Mouse (Mus musculus) heart, postnatal 0 days (tissue): ENCODE data around the gene B230217C12Rik. TPM values are rescaled to one million over a fixed set of nuclear protein-coding genes. Genes with fewer than 3 reads are reported as not detected.

Experiments
- ATAC-seq: fragments of 200-750 bp; cut with Nextera tagmentation; 2 replicates; pipeline ENCODE4 v1.8.0; 2017; ENCODE audit warnings: low read depth, moderate number of reproducible peaks, moderate library complexity; ENCODE audit not compliant: insufficient read depth
- DNase-seq: peaks from one replicate; pipeline ENCODE4 v3.0.0-alpha.2; 2016; ENCODE audit warnings: low spot score
- H3K27ac ChIP-seq: fragments of 300-500 bp; sonication (generic); 2 replicates; pipeline ENCODE4 v1.5.1; 2014; ENCODE audit warnings: low read depth, mild to moderate bottlenecking
- H3K27me3 ChIP-seq: fragments of 300-500 bp; sonication (generic); 2 replicates; pipeline ENCODE4 v1.6.1; 2014; ENCODE audit warnings: low read length, mixed read lengths; ENCODE audit not compliant: control insufficient read depth, insufficient read depth
- H3K36me3 ChIP-seq: fragments of 300-500 bp; sonication (generic); replicated peaks from 2 replicates; pipeline ENCODE4 v1.6.1; 2014; ENCODE audit warnings: low read length, mixed read lengths; ENCODE audit not compliant: control insufficient read depth, insufficient read depth
- H3K4me1 ChIP-seq: fragments of 300-500 bp; sonication (generic); 2 replicates; pipeline ENCODE4 v1.6.1; 2014; ENCODE audit warnings: antibody characterized with exemption; ENCODE audit not compliant: control insufficient read depth, insufficient read depth
- H3K4me2 ChIP-seq: fragments of 300-500 bp; sonication (generic); 2 replicates; pipeline ENCODE4 v1.6.1; 2014; ENCODE audit warnings: low read depth, mild to moderate bottlenecking, low read length, moderate library complexity
- H3K4me3 ChIP-seq: fragments of 300-500 bp; sonication (generic); 2 replicates; pipeline ENCODE4 v1.5.1; 2014; ENCODE audit warnings: low read depth, low read length
- H3K9ac ChIP-seq: fragments of 300-500 bp; sonication (generic); replicated peaks from 2 replicates; pipeline ENCODE4 v1.6.1; 2014; ENCODE audit warnings: low read depth, low read length, mixed read lengths
- H3K9me3 ChIP-seq: fragments of 300-500 bp; sonication (generic); replicated peaks from 2 replicates; pipeline ENCODE4 v1.6.1; 2016; ENCODE audit warnings: low read length; ENCODE audit not compliant: control insufficient read depth
- CTCF ChIP-seq: IDR thresholded peaks from 2 replicates; pipeline ENCODE4 v1.5.1; 2016; ENCODE audit warnings: antibody characterized with exemption, control low read depth, low read depth
- EP300 ChIP-seq: IDR thresholded peaks from 2 replicates; pipeline ENCODE4 v1.6.1; 2016; ENCODE audit warnings: antibody characterized with exemption, low read depth
- whole genome bisulfite sequencing: fragments of 180-500 bp; shearing (Covaris S2); extraction: QIAGEN DNeasy Blood & Tissue Kit; methylation state at CpG from one replicate; pipeline ENCODE4 v1.1.7; 2014; 5-methylcytosine and 5-hydroxymethylcytosine counted together
- polyA plus RNA-seq: library from polyadenylated mRNA; unstranded; fragments of >200 nt; fragmentation: Nextera tagmentation; extraction: Ambion mirVana; gene quantifications from 2 replicates; pipeline ENCODE4 v1.2.1, GENCODE M21; 2015
- total RNA-seq: library from RNA; depleted of rRNA; stranded (reverse); fragments of >200 nt; gene quantifications from 2 replicates; pipeline ENCODE4 v1.2.3, GENCODE M21; 2014; ENCODE audit warnings: low replicate concordance

Gene B230217C12Rik
- total and polyA plus RNA-seq, 2 experiments from 2014 or later: 0.97 to 1.4 TPM

GRCm38 (mm10) chr11:97827654-97828053 is 12.9 kb upstream of the B230217C12Rik start:
- Histone ChIP-seq H3K9me3 (no peaks in the 10 kb centered on the region), H3K27ac (no peak overlapping the region), H3K36me3 (peaks cover 57% of the 10 kb centered on the region), H3K4me3 (no peak overlapping the region), H3K4me1 (no peaks in the 10 kb centered on the region), H3K27me3 (no peaks in the 10 kb centered on the region), H3K9ac (no peak overlapping the region), H3K4me2 (no peak overlapping the region)
- no peak for TF ChIP-seq CTCF
- WGBS: 53% methylated on average over 6 of the region's 6 CpGs
- no peak for DNase-seq
- ATAC-seq: no peak

- ATAC-seq: no peak
- Histone ChIP-seq H3K4me2 (no peak overlapping the region), H3K4me1 (no peaks in the 10 kb centered on the region), H3K9ac (no peak overlapping the region), H3K27me3 (no peaks in the 10 kb centered on the region), H3K36me3 (peaks cover 60% of the 10 kb centered on the region), H3K4me3 (no peak overlapping the region), H3K9me3 (no peaks in the 10 kb centered on the region), H3K27ac (no peak overlapping the region)
- WGBS: 65% methylated on average over 7 of the region's 7 CpGs
- DNase-seq: no peak
- TF ChIP-seq EP300: no peak
- no peak for TF ChIP-seq CTCF
These were observed 11.2 kb upstream of the B230217C12Rik start for GRCm38 (mm10) chr11:97829365-97829764.

GRCm38 (mm10) chr11:97829913-97830476 is 10.6 kb upstream of the B230217C12Rik start:
- no peak overlapping the region for H3K27ac ChIP-seq
- no peak for DNase-seq
- peaks cover 62% of the 10 kb centered on the region for H3K36me3 ChIP-seq

GRCm38 (mm10) chr11:97830501-97830900 is 10.1 kb upstream of the B230217C12Rik start:
- WGBS: 84% methylated on average over 6 of the region's 6 CpGs
- TF ChIP-seq EP300 (no peak), CTCF (no peak)
- peaks cover 59% of the 10 kb centered on the region for H3K36me3 ChIP-seq
- no peaks in the 10 kb centered on the region for H3K27me3 ChIP-seq
- no peak overlapping the region for H3K27ac ChIP-seq
- H3K9ac ChIP-seq: no peak overlapping the region
- H3K4me3 ChIP-seq: no peak overlapping the region
- no peaks in the 10 kb centered on the region for H3K4me1 ChIP-seq
- no peak overlapping the region for H3K4me2 ChIP-seq
- H3K9me3 ChIP-seq: no peaks in the 10 kb centered on the region
- DNase-seq (no peak), ATAC-seq (no peak)

More at GRCm38 (mm10) chr11:97829913-97830476, 10.6 kb upstream of the B230217C12Rik start:
- Histone ChIP-seq H3K4me1 (no peaks in the 10 kb centered on the region), H3K4me3 (no peak overlapping the region), H3K4me2 (no peak overlapping the region), H3K9me3 (no peaks in the 10 kb centered on the region), H3K9ac (no peak overlapping the region), H3K27me3 (no peaks in the 10 kb centered on the region)
- no peak for TF ChIP-seq CTCF
- TF ChIP-seq EP300: no peak
- 80% methylated on average over 12 of the region's 12 CpGs for WGBS
- no peak for ATAC-seq

GRCm38 (mm10) chr11:97832001-97832400 is 8.6 kb upstream of the B230217C12Rik start:
- no peak for DNase-seq
- Histone ChIP-seq H3K27ac (no peak overlapping the region), H3K36me3 (peaks cover 54% of the 10 kb centered on the region), H3K9me3 (no peaks in the 10 kb centered on the region), H3K4me3 (no peak overlapping the region), H3K27me3 (no peaks in the 10 kb centered on the region), H3K4me1 (0 out of 2 replicates have a peak, but pooled peaks cover 2% of the 10 kb centered on the region), H3K4me2 (no peak overlapping the region), H3K9ac (no peak overlapping the region; the same call in 1 of the 2 replicates)
- ATAC-seq: no peak; the same call in 1 of the 2 replicates
- WGBS: 79% methylated on average over 11 of the region's 11 CpGs
- no peak for TF ChIP-seq CTCF
- TF ChIP-seq EP300: no peak

GRCm38 (mm10) chr11:97833352-97833751 is 7.2 kb upstream of the B230217C12Rik start:
- H3K27me3 ChIP-seq: no peaks in the 10 kb centered on the region
- no peak overlapping the region for H3K4me2 ChIP-seq
- H3K4me1 ChIP-seq: 0 out of 2 replicates have a peak, but pooled peaks cover 2% of the 10 kb centered on the region
- no peak for TF ChIP-seq CTCF
- TF ChIP-seq EP300: no peak
- H3K27ac ChIP-seq: no peak overlapping the region
- peaks cover 42% of the 10 kb centered on the region for H3K36me3 ChIP-seq
- no peaks in the 10 kb centered on the region for H3K9me3 ChIP-seq
- 88% methylated on average over 15 of the region's 15 CpGs for WGBS
- H3K4me3 ChIP-seq: no peak overlapping the region
- ATAC-seq (no peak), DNase-seq (no peak)
- no peak overlapping the region for H3K9ac ChIP-seq
